Mouse (Mus musculus): ENCODE data around the gene Togaram2.

Gene Togaram2

GRCm38 (mm10) chr17:71673092-71673491 lies at the start of gene Togaram2:
Gene Togaram2, plus strand, starts transcription at chr17:71673261.
- in situ Hi-C loops (cut with MboI, MseI), result loop anchor here (5.0 kb wide), 1 partner anchor 199 kb away; no protein-coding TSS in a partner anchor

- in situ Hi-C loops (cut with MboI, MseI), result loop anchor here (25.0 kb wide), 1 partner anchor 245 kb away; no protein-coding TSS in a partner anchor
Observed at GRCm38 (mm10) chr17:71631806-71632205, 41.3 kb upstream of the Togaram2 start.

GRCm38 (mm10) chr17:71633350-71633749 lies 39.7 kb upstream of the Togaram2 start:
- in situ Hi-C loops (cut with MboI, MseI), result loop anchor here (25.0 kb wide), 1 partner anchor 246 kb away; no protein-coding TSS in a partner anchor

GRCm38 (mm10) chr17:71636786-71637185 lies 36.3 kb upstream of the Togaram2 start:
- in situ Hi-C loops (cut with MboI, MseI), result loop anchor here (5.0 to 25.0 kb wide), 2 partner anchors 129 to 249 kb away; no protein-coding TSS in a partner anchor

GRCm38 (mm10) chr17:71637750-71638265 lies 35.3 kb upstream of the Togaram2 start:
- in situ Hi-C loops (cut with MboI, MseI), result loop anchor here (5.0 to 25.0 kb wide), 2 partner anchors 131 to 251 kb away; no protein-coding TSS in a partner anchor

- in situ Hi-C loops (cut with MboI, MseI), result loop anchor here (5.0 to 25.0 kb wide), 2 partner anchors 132 to 252 kb away; no protein-coding TSS in a partner anchor
Observed at GRCm38 (mm10) chr17:71639056-71639455, 34.0 kb upstream of the Togaram2 start.

- in situ Hi-C loops (cut with MboI, MseI), result loop anchor here (25.0 kb wide), 1 partner anchor 253 kb away; no protein-coding TSS in a partner anchor
Observed at GRCm38 (mm10) chr17:71640421-71641085, 32.5 kb upstream of the Togaram2 start.

GRCm38 (mm10) chr17:71642190-71642589 lies 30.9 kb upstream of the Togaram2 start:
- in situ Hi-C loops (cut with MboI, MseI), result loop anchor here (25.0 kb wide), 1 partner anchor 255 kb away; no protein-coding TSS in a partner anchor

GRCm38 (mm10) chr17:71650011-71650410 lies 23.1 kb upstream of the Togaram2 start:
- in situ Hi-C loops (cut with MboI, MseI), result no loop called here

GRCm38 (mm10) chr17:71652495-71652894 lies 20.6 kb upstream of the Togaram2 start:
- in situ Hi-C loops (cut with MboI, MseI), result no loop called here

GRCm38 (mm10) chr17:71652934-71653333 lies 20.1 kb upstream of the Togaram2 start:
- in situ Hi-C loops (cut with MboI, MseI), result no loop called here

- in situ Hi-C loops (cut with MboI, MseI), result no loop called here
Observed at GRCm38 (mm10) chr17:71657521-71657920, 15.5 kb upstream of the Togaram2 start.

- in situ Hi-C loops (cut with MboI, MseI), result no loop called here
Observed at GRCm38 (mm10) chr17:71658666-71659065, 14.4 kb upstream of the Togaram2 start.

- in situ Hi-C loops (cut with MboI, MseI), result no loop called here
Observed at GRCm38 (mm10) chr17:71660390-71660789, 12.7 kb upstream of the Togaram2 start.

GRCm38 (mm10) chr17:71662751-71663250 lies 10.3 kb upstream of the Togaram2 start:
- in situ Hi-C loops (cut with MboI, MseI), result no loop called here

- in situ Hi-C loops (cut with MboI, MseI), result no loop called here
Observed at GRCm38 (mm10) chr17:71663491-71663890, 9.6 kb upstream of the Togaram2 start.

GRCm38 (mm10) chr17:71664172-71664571 lies 8.9 kb upstream of the Togaram2 start:
- in situ Hi-C loops (cut with MboI, MseI), result no loop called here

- in situ Hi-C loops (cut with MboI, MseI), result no loop called here
Observed at GRCm38 (mm10) chr17:71665201-71665600, 7.9 kb upstream of the Togaram2 start.

- in situ Hi-C loops (cut with MboI, MseI), result no loop called here
Observed at GRCm38 (mm10) chr17:71669511-71669910, 3.5 kb upstream of the Togaram2 start.

- in situ Hi-C loops (cut with MboI, MseI), result loop anchor here (5.0 kb wide), 1 partner anchor 200 kb away; no protein-coding TSS in a partner anchor
Observed at GRCm38 (mm10) chr17:71671840-71672546, 1.1 kb upstream of the Togaram2 start.

- in situ Hi-C loops (cut with MboI, MseI), result loop anchor here (5.0 kb wide), 1 partner anchor 198 kb away; no protein-coding TSS in a partner anchor
Observed at GRCm38 (mm10) chr17:71673936-71674335, 875 bp downstream of the Togaram2 start.

GRCm38 (mm10) chr17:71674886-71675285 lies 1.8 kb downstream of the Togaram2 start:
- in situ Hi-C loops (cut with MboI, MseI), result loop anchor here (5.0 kb wide), 1 partner anchor 197 kb away; no protein-coding TSS in a partner anchor

Data from T-helper 2 cell (primary cell).